Mouse (Mus musculus) kidney, embryonic 14.5 days (tissue): ENCODE results near the gene Arhgap28. TPM values are rescaled to one million over a fixed set of nuclear protein-coding genes. Genes with fewer than 3 reads are reported as not detected.

Experiments
- ATAC-seq: fragments of 200-750 bp; cut with Nextera tagmentation; 2 replicates; pipeline ENCODE4 v1.8.0; 2017; ENCODE audit warnings: moderate number of reproducible peaks, mild to moderate bottlenecking, moderate TSS enrichment, moderate library complexity; ENCODE audit not compliant: low FRiP score, low TSS enrichment
- H3K27ac ChIP-seq: fragments of 300-500 bp; sonication (generic); 2 replicates; pipeline ENCODE4 v1.5.1; 2014; ENCODE audit warnings: low read depth, mild to moderate bottlenecking, low read length, moderate library complexity, mixed read lengths
- H3K27me3 ChIP-seq: fragments of 300-500 bp; sonication (generic); 2 replicates; pipeline ENCODE4 v1.6.1; 2014; ENCODE audit warnings: mild to moderate bottlenecking, low read length; ENCODE audit not compliant: control insufficient read depth, insufficient read depth
- H3K36me3 ChIP-seq: fragments of 300-500 bp; sonication (generic); 2 replicates; pipeline ENCODE4 v1.6.1; 2014; ENCODE audit warnings: low read length, mixed read lengths; ENCODE audit not compliant: control insufficient read depth, insufficient read depth
- H3K4me1 ChIP-seq: fragments of 300-500 bp; sonication (generic); 2 replicates; pipeline ENCODE4 v1.6.1; 2014; ENCODE audit warnings: low read length, mixed read lengths; ENCODE audit not compliant: control insufficient read depth, insufficient read depth
- H3K4me2 ChIP-seq: fragments of 300-500 bp; sonication (generic); replicated peaks from 2 replicates; pipeline ENCODE4 v1.6.1; 2014; ENCODE audit warnings: low read depth, mild to moderate bottlenecking, low read length
- H3K4me3 ChIP-seq: fragments of 300-500 bp; sonication (generic); 2 replicates; pipeline ENCODE4 v1.5.1; 2014; ENCODE audit warnings: mild to moderate bottlenecking, low read length
- H3K9ac ChIP-seq: fragments of 300-500 bp; sonication (generic); 2 replicates; pipeline ENCODE4 v1.6.1; 2014; ENCODE audit warnings: low read depth, mild to moderate bottlenecking, low read length, moderate library complexity
- H3K9me3 ChIP-seq: fragments of 300-500 bp; sonication (generic); 2 replicates; pipeline ENCODE4 v1.6.1; 2016; ENCODE audit warnings: low read length; ENCODE audit not compliant: control insufficient read depth
- WGBS: fragments of 180-500 bp; shearing (Covaris S2); extraction: QIAGEN DNeasy Blood & Tissue Kit; methylation state at CpG from one replicate; pipeline ENCODE4 v1.1.7; 2014; 5-methylcytosine and 5-hydroxymethylcytosine counted together
- polyA plus RNA-seq: library from polyadenylated mRNA; unstranded; fragments of >200 nt; fragmentation: Nextera tagmentation; extraction: Ambion mirVana; gene quantifications from 2 replicates; pipeline ENCODE4 v1.2.1, GENCODE M21; 2014

The Arhgap28 gene
- polyA plus RNA-seq, 1 experiment from 2014 or later = 28.2 TPM

- no peak overlapping the region for H3K4me2 ChIP-seq
- H3K27ac ChIP-seq = no peak overlapping the region
- no peak overlapping the region for H3K9ac ChIP-seq
- H3K4me1 ChIP-seq = no peaks in the 10 kb centered on the region
- WGBS = 93% methylated on average over 10 of the region's 10 CpGs
- no peak for ATAC-seq
- H3K9me3 ChIP-seq = no peaks in the 10 kb centered on the region
- no peaks in the 10 kb centered on the region for H3K27me3 ChIP-seq
- no peak overlapping the region for H3K4me3 ChIP-seq
- peaks cover 27% of the 10 kb centered on the region for H3K36me3 ChIP-seq
Observed at GRCm38 (mm10) chr17:67816916-67817315, 187.0 kb downstream of the Arhgap28 start.

- WGBS = 94% methylated on average over 11 of the region's 11 CpGs
- Histone ChIP-seq H3K9ac (no peak overlapping the region), H3K4me2 (no peak overlapping the region), H3K9me3 (no peaks in the 10 kb centered on the region), H3K27ac (no peak overlapping the region), H3K27me3 (no peaks in the 10 kb centered on the region), H3K4me3 (no peak overlapping the region), H3K36me3 (peaks cover 32% of the 10 kb centered on the region), H3K4me1 (no peaks in the 10 kb centered on the region)
- no peak for ATAC-seq
Observed at GRCm38 (mm10) chr17:67815720-67816119, 188.2 kb downstream of the Arhgap28 start.

- H3K4me3 ChIP-seq = no peak overlapping the region
Observed at GRCm38 (mm10) chr17:67813666-67814065, 190.3 kb downstream of the Arhgap28 start.

GRCm38 (mm10) chr17:67809171-67809570 lies 194.7 kb downstream of the Arhgap28 start:
- H3K36me3 ChIP-seq = peaks cover 44% of the 10 kb centered on the region
- no peak overlapping the region for H3K27ac ChIP-seq
- no peaks in the 10 kb centered on the region for H3K9me3 ChIP-seq
- no peak for ATAC-seq
- no peak overlapping the region for H3K9ac ChIP-seq
- no peak overlapping the region for H3K4me2 ChIP-seq
- WGBS = 92% methylated on average over 16 of the region's 16 CpGs
- H3K27me3 ChIP-seq = no peaks in the 10 kb centered on the region
- H3K4me3 ChIP-seq = no peak overlapping the region
- H3K4me1 ChIP-seq = no peaks in the 10 kb centered on the region

More at GRCm38 (mm10) chr17:67813666-67814065, 190.3 kb downstream of the Arhgap28 start:
- H3K27me3 ChIP-seq = no peaks in the 10 kb centered on the region
- H3K27ac ChIP-seq = no peak overlapping the region
- H3K9me3 ChIP-seq = no peaks in the 10 kb centered on the region
- no peak for ATAC-seq
- no peak overlapping the region for H3K9ac ChIP-seq
- WGBS = 89% methylated on average over 6 of the region's 6 CpGs
- H3K4me1 ChIP-seq = no peaks in the 10 kb centered on the region
- H3K36me3 ChIP-seq = peaks cover 42% of the 10 kb centered on the region
- H3K4me2 ChIP-seq = no peak overlapping the region
